Mouse (Mus musculus) testis, postnatal 14 days (tissue): Measurements from ENCODE around the gene Sox1.

Experiments
- DNase-seq: peaks from one replicate; pipeline ENCODE4 v3.0.0; 2021; ENCODE audit warnings: low spot score

Sox1 gene

GRCm38 (mm10) chr8:12395071-12396031 is at the start of gene Sox1:
Gene Sox1 (plus strand): TSS chr8:12395295.
- DNase-seq, result no peak

GRCm38 (mm10) chr8:12345881-12346280 is 49.2 kb upstream of the Sox1 start:
- no peak for DNase-seq

GRCm38 (mm10) chr8:12346870-12347269 is 48.2 kb upstream of the Sox1 start:
- no peak for DNase-seq

GRCm38 (mm10) chr8:12348306-12348705 is 46.8 kb upstream of the Sox1 start:
- DNase-seq, result no peak

GRCm38 (mm10) chr8:12349591-12349990 is 45.5 kb upstream of the Sox1 start:
- DNase-seq, result no peak

GRCm38 (mm10) chr8:12351121-12351520 is 44.0 kb upstream of the Sox1 start:
- DNase-seq, result no peak

- no peak for DNase-seq
These were observed 40.6 kb upstream of the Sox1 start for GRCm38 (mm10) chr8:12354406-12355025.

GRCm38 (mm10) chr8:12368161-12368560 is 26.9 kb upstream of the Sox1 start:
- DNase-seq, result no peak

GRCm38 (mm10) chr8:12368856-12369255 is 26.2 kb upstream of the Sox1 start:
- no peak for DNase-seq

GRCm38 (mm10) chr8:12381111-12381510 is 14.0 kb upstream of the Sox1 start:
- no peak for DNase-seq

- no peak for DNase-seq
These were observed 12.2 kb upstream of the Sox1 start for GRCm38 (mm10) chr8:12382707-12383561.

- DNase-seq, result no peak
These were observed 10.9 kb upstream of the Sox1 start for GRCm38 (mm10) chr8:12383979-12384890.

GRCm38 (mm10) chr8:12384996-12385685 is 10.0 kb upstream of the Sox1 start:
- no peak for DNase-seq

GRCm38 (mm10) chr8:12385686-12386488 is 9.2 kb upstream of the Sox1 start:
- DNase-seq, result no peak

- DNase-seq, result no peak
These were observed 8.4 kb upstream of the Sox1 start for GRCm38 (mm10) chr8:12386530-12387222.

GRCm38 (mm10) chr8:12387223-12387860 is 7.8 kb upstream of the Sox1 start:
- DNase-seq, result no peak

GRCm38 (mm10) chr8:12387901-12388300 is 7.2 kb upstream of the Sox1 start:
- no peak for DNase-seq

- no peak for DNase-seq
These were observed 6.5 kb upstream of the Sox1 start for GRCm38 (mm10) chr8:12388390-12389115.
